Mouse (Mus musculus) v-Abl transformed pro-B cells (cell line): Measurements from ENCODE around the gene Ryk.
"Not testable (repeated sequence)": the region's sequence is repeated elsewhere in the genome, so short reads cannot be mapped to it uniquely, and the experiment has no call there.

Source experiments
- in situ Hi-C, 2 experiments: fragments of 400-800 bp; cut with MboI; formaldehyde crosslinking; loops; one replicate each; pipeline ENCODE4 v1.15.1; 2025; ENCODE audit not compliant: unreplicated experiment in 2 of 2

Ryk gene

GRCm38 (mm10) chr9:102893356-102893870 lies 58.7 kb downstream of the Ryk start:
- in situ Hi-C loops, result loop anchor here (25.0 kb wide), 3 partner anchors 394 to 1881 kb away; partner anchors contain the start of genes 1300017J02Rik (in 1 of the 2) and Topbp1 (in 1 of the 2)

- in situ Hi-C loops, result loop anchor here (25.0 kb wide), 3 partner anchors 387 to 1888 kb away; partner anchors contain the start of genes 1300017J02Rik (in 1 of the 2) and Topbp1 (in 1 of the 2)
Observed at GRCm38 (mm10) chr9:102899916-102900315, 65.2 kb downstream of the Ryk start.

- in situ Hi-C loops, result no loop called here
Observed at GRCm38 (mm10) chr9:102902308-102902707, 67.6 kb downstream of the Ryk start.

- in situ Hi-C loops, result no loop called here
Observed at GRCm38 (mm10) chr9:102904952-102905351, 70.2 kb downstream of the Ryk start.

GRCm38 (mm10) chr9:102906781-102907180 lies 72.1 kb downstream of the Ryk start:
- in situ Hi-C loops, result no loop called here

GRCm38 (mm10) chr9:102907521-102908246 lies 73.0 kb downstream of the Ryk start:
- in situ Hi-C loops, result no loop called here

GRCm38 (mm10) chr9:102911526-102911925 lies 76.8 kb downstream of the Ryk start:
- in situ Hi-C loops, result no loop called here

- in situ Hi-C loops, result no loop called here
Observed at GRCm38 (mm10) chr9:102912516-102913035, 77.9 kb downstream of the Ryk start.

- in situ Hi-C loops, result not testable (repeated sequence)
Observed at GRCm38 (mm10) chr9:102913597-102913996, 78.9 kb downstream of the Ryk start.

GRCm38 (mm10) chr9:102914583-102914982 lies 79.9 kb downstream of the Ryk start:
- in situ Hi-C loops, result no loop called here

- in situ Hi-C loops, result no loop called here
Observed at GRCm38 (mm10) chr9:102915292-102915854, 80.7 kb downstream of the Ryk start.

GRCm38 (mm10) chr9:102916076-102916475 lies 81.4 kb downstream of the Ryk start:
- in situ Hi-C loops, result no loop called here

GRCm38 (mm10) chr9:102917532-102918129 lies 82.9 kb downstream of the Ryk start:
- in situ Hi-C loops, result no loop called here

GRCm38 (mm10) chr9:102919486-102919885 lies 84.8 kb downstream of the Ryk start:
- in situ Hi-C loops, result no loop called here

GRCm38 (mm10) chr9:102921791-102922190 lies 87.1 kb downstream of the Ryk start:
- in situ Hi-C loops, result no loop called here

GRCm38 (mm10) chr9:102922866-102923434 lies 88.2 kb downstream of the Ryk start:
- in situ Hi-C loops, result no loop called here

- in situ Hi-C loops, result no loop called here
Observed at GRCm38 (mm10) chr9:102923836-102924235, 89.1 kb downstream of the Ryk start.

- in situ Hi-C loops, result no loop called here
Observed at GRCm38 (mm10) chr9:102924627-102925316, 90.1 kb downstream of the Ryk start.

GRCm38 (mm10) chr9:102926137-102926536 lies 91.4 kb downstream of the Ryk start:
- in situ Hi-C loops, result no loop called here

- in situ Hi-C loops, result no loop called here
Observed at GRCm38 (mm10) chr9:102929776-102930175, 95.1 kb downstream of the Ryk start.
